Mouse (Mus musculus) CH12.LX (cell line): ENCODE data around the gene Foxk1. TPM values are rescaled to one million over a fixed set of nuclear protein-coding genes. Genes with fewer than 3 reads are reported as not detected.

ENCODE experiments used
- DNase-seq: peaks from one replicate; pipeline ENCODE4 v3.0.0-alpha.2; 2013; ENCODE audit errors: extremely low read depth
- H3K27ac ChIP-seq: 2 replicates; pipeline ENCODE4 v1.5.1; 2012; ENCODE audit warnings: low read depth, mild to moderate bottlenecking, control low read depth, moderate library complexity; ENCODE audit not compliant: insufficient read depth
- H3K27me3 ChIP-seq: replicated peaks from 2 replicates; pipeline ENCODE3; 2012; ENCODE audit warnings: inconsistent platforms
- H3K36me3 ChIP-seq, 2 experiments: replicated peaks in 1 of 2; 2 replicates each; pipeline versions ENCODE3 to v1.6.1; 2012; ENCODE audit warnings: inconsistent platforms in 1 of 2, low read length in 1 of 2, mild to moderate bottlenecking in 1 of 2, mixed read lengths in 1 of 2, moderate library complexity in 1 of 2; ENCODE audit not compliant: control insufficient read depth in 1 of 2, insufficient read depth in 1 of 2
- H3K4me1 ChIP-seq, 2 experiments: 2 replicates each; pipeline ENCODE4 v1.6.1; 2012; ENCODE audit warnings: inconsistent platforms in 1 of 2, moderate library complexity in 1 of 2; ENCODE audit not compliant: insufficient read depth in 2 of 2, control insufficient read depth in 1 of 2
- H3K4me2 ChIP-seq: 2 replicates; pipeline ENCODE4 v1.6.1; 2012; ENCODE audit warnings: low read depth, mild to moderate bottlenecking, control low read depth; ENCODE audit not compliant: poor library complexity, insufficient read depth, severe bottlenecking
- H3K4me3 ChIP-seq, 3 experiments: fragments of 150-350 bp in 1 of 3; sonication (generic) in 1 of 3; replicated peaks in 1 of 3; 2 replicates each; pipeline versions ENCODE3 to v1.5.1; 2011 to 2012; ENCODE audit warnings: low read depth in 2 of 3, low read length in 2 of 3, mild to moderate bottlenecking in 2 of 3, moderate library complexity in 2 of 3, control low read depth in 1 of 3, improper control_type of control experiment in 1 of 3, inconsistent platforms in 1 of 3, mixed read lengths in 1 of 3; ENCODE audit not compliant: poor library complexity in 1 of 3
- H3K79me2 ChIP-seq: replicated peaks from 2 replicates; pipeline ENCODE4 v1.6.1; 2012; ENCODE audit warnings: mild to moderate bottlenecking, moderate library complexity; ENCODE audit not compliant: control insufficient read depth, poor library complexity, insufficient read depth, severe bottlenecking; ENCODE audit errors: extremely low read depth
- H3K9ac ChIP-seq: 2 replicates; pipeline ENCODE4 v1.6.1; 2012; ENCODE audit warnings: low read depth, mild to moderate bottlenecking, control low read depth, moderate library complexity; ENCODE audit not compliant: insufficient read depth
- H3K9me3 ChIP-seq: replicated peaks from 2 replicates; pipeline ENCODE3; 2012; ENCODE audit warnings: low read length, inconsistent platforms, mixed read lengths
- CHD2 ChIP-seq: IDR thresholded peaks from 2 replicates; pipeline ENCODE4 v1.6.1; 2011; ENCODE audit warnings: low read length, improper control_type of control experiment
- E2F4 ChIP-seq: IDR thresholded peaks from 2 replicates; pipeline ENCODE4 v1.6.1; 2011; ENCODE audit warnings: low read depth, low read length, improper control_type of control experiment; ENCODE audit not compliant: insufficient replicate concordance
- ELF1 ChIP-seq: IDR thresholded peaks from 2 replicates; pipeline ENCODE4 v1.6.1; 2014; ENCODE audit warnings: low read depth, mild to moderate bottlenecking, inconsistent platforms, low read length, improper control_type of control experiment
- EP300 ChIP-seq: IDR thresholded peaks from 2 replicates; pipeline ENCODE4 v1.6.1; 2011; ENCODE audit warnings: low read length, improper control_type of control experiment
- ETS1 ChIP-seq: conservative IDR thresholded peaks from 2 replicates; pipeline ENCODE4 v1.6.1; 2012; ENCODE audit warnings: low read depth, mild to moderate bottlenecking, inconsistent platforms, low read length, improper control_type of control experiment, moderate library complexity
- GABPA ChIP-seq: IDR thresholded peaks from 2 replicates; pipeline ENCODE4 v1.6.1; 2012; ENCODE audit warnings: low read depth, low read length, improper control_type of control experiment, inconsistent platforms; ENCODE audit not compliant: insufficient replicate concordance
- IRF4 ChIP-seq: IDR thresholded peaks from 2 replicates; pipeline ENCODE4 v1.6.1; 2014; ENCODE audit warnings: low read depth, mild to moderate bottlenecking, inconsistent platforms, low read length, improper control_type of control experiment
- MAZ ChIP-seq: IDR thresholded peaks from 2 replicates; pipeline ENCODE4 v1.6.1; 2012; ENCODE audit warnings: low read depth, mild to moderate bottlenecking, inconsistent platforms, low read length, improper control_type of control experiment, moderate library complexity
- MYC ChIP-seq: IDR thresholded peaks from 2 replicates; pipeline ENCODE4 v1.6.1; 2011; ENCODE audit warnings: low read depth, mild to moderate bottlenecking, improper control_type of control experiment, low read length
- PAX5 ChIP-seq: IDR thresholded peaks from 2 replicates; pipeline ENCODE4 v1.6.1; 2012; ENCODE audit warnings: low read length, inconsistent platforms, mixed read lengths
- POLR2AphosphoS2 ChIP-seq: IDR thresholded peaks from 2 replicates; pipeline ENCODE4 v1.6.1; 2011; ENCODE audit warnings: low read depth, low read length, improper control_type of control experiment
- RCOR1 ChIP-seq: conservative IDR thresholded peaks from 2 replicates; pipeline ENCODE4 v1.6.1; 2012; ENCODE audit warnings: low read depth, mild to moderate bottlenecking, inconsistent platforms, low read length, improper control_type of control experiment
- SMC3 ChIP-seq: IDR thresholded peaks from 2 replicates; pipeline ENCODE4 v1.6.1; 2011; ENCODE audit warnings: low read depth, low read length, improper control_type of control experiment
- TBP ChIP-seq: conservative IDR thresholded peaks from 2 replicates; pipeline ENCODE4 v1.6.1; 2011; ENCODE audit warnings: low read depth, low read length, improper control_type of control experiment
- UBTF ChIP-seq: IDR thresholded peaks from 2 replicates; pipeline ENCODE4 v1.6.1; 2012; ENCODE audit warnings: low read depth, mild to moderate bottlenecking, inconsistent platforms, low read length, improper control_type of control experiment, moderate library complexity
- USF2 ChIP-seq: conservative IDR thresholded peaks from 2 replicates; pipeline ENCODE4 v1.6.1; 2011; ENCODE audit warnings: low read depth, low read length, improper control_type of control experiment
- ZC3H11A ChIP-seq: IDR thresholded peaks from 2 replicates; pipeline ENCODE4 v1.6.1; 2012; ENCODE audit warnings: low read depth, mild to moderate bottlenecking, inconsistent platforms, low read length, improper control_type of control experiment
- ZKSCAN1 ChIP-seq: IDR thresholded peaks from 2 replicates; pipeline ENCODE4 v1.6.1; 2012; ENCODE audit warnings: low read depth, inconsistent platforms, low read length, improper control_type of control experiment, borderline replicate concordance
- ZNF384 ChIP-seq: IDR thresholded peaks from 2 replicates; pipeline ENCODE4 v1.6.1; 2012; ENCODE audit warnings: low read depth, low read length, improper control_type of control experiment, inconsistent platforms
- dilution Hi-C: fragments of 300-500 bp; cut with MboI; formaldehyde crosslinking; loops from 2 replicates; pipeline ENCODE4 v1.14.3; 2020; ENCODE audit warnings: low sequenced_read_pairs; ENCODE audit not compliant: extremely low pct_unique_long_range_greater_than_20kb, extremely low pct_ligation_motif_present
- in situ Hi-C: fragments of 300-500 bp; cut with MboI; formaldehyde crosslinking; loops from 3 replicates; pipeline ENCODE4 v1.14.3; 2019; ENCODE audit warnings: low sequenced_read_pairs, low pct_ligation_motif_present, low pct_unique_long_range_greater_than_20kb, mixed read lengths
- polyA plus RNA-seq: library from polyadenylated mRNA; unstranded; fragments of >175 nt; gene quantifications from 2 replicates; pipeline ENCODE4 v1.2.1, GENCODE M21; 2012; ENCODE audit warnings: low read depth; ENCODE audit not compliant: insufficient read length
- total RNA-seq, 2 experiments: library from RNA; depleted of rRNA; stranded (reverse); fragments of 300-350 nt in 1 of 2; fragments of >200 nt in 1 of 2; gene quantifications; 2 replicates each; pipeline ENCODE4 v1.2.3; 2012 to 2014

Foxk1 gene
- total and polyA plus RNA-seq, 3 experiments, result 5.3 to 23.4 (median 11.3) TPM

GRCm38 (mm10) chr5:142469796-142470195 is 68.5 kb downstream of the Foxk1 start:
- H3K4me1 ChIP-seq, result peaks cover 2 to 11% of the 10 kb centered on the region in 2 experiments; a peak in 3 of 4 replicates
- DNase-seq, result no peak
- H3K4me2 ChIP-seq, result no peak overlapping the region
- dilution Hi-C loops, result no loop called here
- H3K79me2 ChIP-seq, result peaks cover 6% of the 10 kb centered on the region
- H3K36me3 ChIP-seq, result peaks cover 63 to 87% of the 10 kb centered on the region in 2 experiments
- in situ Hi-C loops, result no loop called here
- no peak overlapping the region for H3K27ac ChIP-seq
- H3K9me3 ChIP-seq, result no peaks in the 10 kb centered on the region
- no peak overlapping the region for H3K9ac ChIP-seq
- H3K4me3 ChIP-seq, result no peak overlapping the region
- no peaks in the 10 kb centered on the region for H3K27me3 ChIP-seq
- TF ChIP-seq E2F4, result no peak
- no peak for TF ChIP-seq ELF1
- TF ChIP-seq IRF4, result no peak
- TF ChIP-seq GABPA, result no peak
- TF ChIP-seq ETS1, result no peak
- no peak for TF ChIP-seq ZC3H11A
- TF ChIP-seq ZNF384, result no peak
- TF ChIP-seq UBTF, result no peak
- no peak for TF ChIP-seq PAX5
- no peak for TF ChIP-seq CHD2
- no peak for TF ChIP-seq USF2
- no peak for TF ChIP-seq TBP
- no peak for TF ChIP-seq RCOR1

DNA sequence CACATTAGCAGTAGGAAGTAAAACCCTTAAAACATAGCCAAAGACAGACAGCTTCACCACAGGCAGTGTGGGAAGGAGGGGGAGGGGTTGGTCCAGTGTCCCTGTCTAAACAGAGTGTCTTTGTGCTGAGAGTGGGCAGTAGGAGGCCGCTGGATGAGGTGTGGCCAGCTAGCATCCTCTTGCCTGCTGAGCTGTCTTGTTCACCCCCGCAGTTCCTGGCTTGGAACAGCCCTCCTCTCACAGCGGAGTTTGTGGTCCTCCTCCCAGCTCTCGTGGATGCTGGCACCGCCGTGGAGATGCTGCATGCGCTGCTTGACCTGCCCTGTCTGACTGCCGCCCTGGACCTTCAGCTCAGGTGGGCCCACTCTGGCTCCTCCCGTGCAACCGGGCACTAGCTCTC is 72.4 kb downstream of the Foxk1 start:
- no peak for DNase-seq
- no peaks in the 10 kb centered on the region for H3K9me3 ChIP-seq
- no peak overlapping the region for H3K9ac ChIP-seq
- H3K36me3 ChIP-seq, result peaks cover 68 to 92% of the 10 kb centered on the region in 2 experiments
- no peaks in the 10 kb centered on the region for H3K27me3 ChIP-seq
- H3K79me2 ChIP-seq, result no peaks in the 10 kb centered on the region
- H3K4me1 ChIP-seq, result no peaks in the 10 kb centered on the region
- in situ Hi-C loops, result no loop called here
- dilution Hi-C loops, result no loop called here
- H3K4me2 ChIP-seq, result no peak overlapping the region
- no peak for TF ChIP-seq EP300
- no peak for TF ChIP-seq MYC
- TF ChIP-seq SMC3, result no peak
- TF ChIP-seq E2F4, result no peak
- no peak for TF ChIP-seq PAX5
- TF ChIP-seq ZKSCAN1, result no peak
- TF ChIP-seq POLR2AphosphoS2, result no peak
- TF ChIP-seq MAZ, result no peak
- no peak overlapping the region for H3K4me3 ChIP-seq
- no peak overlapping the region for H3K27ac ChIP-seq
